Mouse (Mus musculus) liver, postnatal 0 days (tissue): ENCODE measurements around the gene Raver1.
A peak's percentile ranks its signal among the peaks of the same experiment; 100 is the strongest.

Experiments used
- CTCF ChIP-seq: sonication (generic); IDR thresholded peaks from 2 replicates; pipeline ENCODE4 v1.5.1; 2016; ENCODE audit warnings: antibody characterized with exemption, low read depth
- EP300 ChIP-seq: IDR thresholded peaks from 2 replicates; pipeline ENCODE4 v1.6.1; 2016; ENCODE audit warnings: antibody characterized with exemption, low read depth, mild to moderate bottlenecking

DNA sequence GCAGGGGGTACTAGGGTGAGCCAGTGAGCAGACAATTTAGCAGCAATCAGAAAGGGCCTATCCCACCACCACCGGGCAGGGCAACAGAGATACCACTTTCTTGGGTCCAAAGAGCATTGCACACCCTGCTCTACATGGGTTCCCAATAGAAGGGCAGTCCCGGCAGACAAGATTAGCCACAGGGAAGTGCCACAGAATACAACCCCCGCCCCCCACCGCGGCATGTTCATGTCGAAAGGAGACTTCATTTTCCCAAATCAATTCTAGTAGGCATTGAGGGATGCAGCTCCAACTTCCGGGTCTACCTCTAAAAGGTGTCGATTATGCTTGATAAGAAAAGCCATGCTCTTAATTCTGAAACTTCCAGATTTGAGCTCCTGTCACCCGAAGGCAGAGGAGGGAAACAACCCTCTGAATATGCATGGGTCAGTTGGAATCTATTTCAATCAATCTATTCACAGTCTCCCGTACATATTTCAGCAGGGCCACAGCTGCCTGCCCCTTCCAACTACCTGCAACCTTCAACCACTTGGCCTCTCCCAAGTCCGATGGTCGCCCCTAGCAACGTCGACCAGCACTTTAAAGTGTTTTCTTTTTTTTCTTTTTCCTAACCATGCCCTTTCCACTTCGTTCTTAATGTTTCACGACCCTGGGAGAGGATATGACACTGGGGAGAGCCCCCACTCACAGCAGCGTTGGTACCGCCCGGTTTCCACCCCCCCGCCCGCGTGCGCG is 669 bp downstream of the Raver1 start:
- TF ChIP-seq CTCF (no peak), EP300 (0 out of 2 replicates have a peak, but pooled peaks have one; percentile 10)
